Mouse (Mus musculus) embryonic facial prominence, embryonic 11.5 days (tissue): ENCODE measurements around the gene Gdf7. TPM values are rescaled to one million over a fixed set of nuclear protein-coding genes. Genes with fewer than 3 reads are reported as not detected.
A peak's percentile ranks its signal among the peaks of the same experiment; 100 is the strongest.

Source experiments
- ATAC-seq: fragments of 200-750 bp; cut with Nextera tagmentation; replicated peaks from 2 replicates; pipeline ENCODE4 v1.8.0; 2017; ENCODE audit warnings: low read depth; ENCODE audit not compliant: insufficient number of reproducible peaks, low FRiP score, low TSS enrichment
- DNase-seq: peaks from one replicate; pipeline ENCODE4 v3.0.0-alpha.2; 2015; ENCODE audit warnings: low spot score
- H3K27ac ChIP-seq: fragments of 300-500 bp; sonication (generic); replicated peaks from 2 replicates; pipeline ENCODE4 v1.5.1; 2014; ENCODE audit warnings: mild to moderate bottlenecking, low read depth, low read length, control low read depth
- H3K27me3 ChIP-seq: fragments of 300-500 bp; sonication (generic); 2 replicates; pipeline ENCODE4 v1.6.1; 2014; ENCODE audit warnings: mild to moderate bottlenecking, low read length, moderate library complexity, mixed read lengths; ENCODE audit not compliant: control insufficient read depth, insufficient read depth
- H3K36me3 ChIP-seq: fragments of 300-500 bp; sonication (generic); replicated peaks from 2 replicates; pipeline ENCODE4 v1.6.1; 2014; ENCODE audit warnings: low read depth, mild to moderate bottlenecking, low read length, moderate library complexity, mixed read lengths; ENCODE audit not compliant: control insufficient read depth, insufficient read depth
- H3K4me1 ChIP-seq: fragments of 300-500 bp; sonication (generic); 2 replicates; pipeline ENCODE4 v1.6.1; 2014; ENCODE audit warnings: low read length, mixed read lengths; ENCODE audit not compliant: control insufficient read depth, insufficient read depth
- H3K4me2 ChIP-seq: fragments of 300-500 bp; sonication (generic); 2 replicates; pipeline ENCODE4 v1.6.1; 2014; ENCODE audit warnings: low read depth, mild to moderate bottlenecking, control low read depth, low read length, moderate library complexity
- H3K4me3 ChIP-seq: fragments of 300-500 bp; sonication (generic); 2 replicates; pipeline ENCODE4 v1.5.1; 2014; ENCODE audit warnings: low read depth, low read length, control low read depth
- H3K9ac ChIP-seq: fragments of 300-500 bp; sonication (generic); replicated peaks from 2 replicates; pipeline ENCODE4 v1.6.1; 2014; ENCODE audit warnings: mild to moderate bottlenecking, control low read depth, low read length
- H3K9me3 ChIP-seq: fragments of 300-500 bp; sonication (generic); replicated peaks from 2 replicates; pipeline ENCODE4 v1.6.1; 2016; ENCODE audit warnings: mild to moderate bottlenecking, low read length, inconsistent platforms, mixed read lengths; ENCODE audit not compliant: control insufficient read depth
- WGBS: fragments of 180-500 bp; shearing (Covaris S2); extraction: QIAGEN DNeasy Blood & Tissue Kit; methylation state at CpG from one replicate; pipeline ENCODE4 v1.1.7; 2014; 5-methylcytosine and 5-hydroxymethylcytosine counted together
- polyA plus RNA-seq: library from polyadenylated mRNA; unstranded; fragments of >200 nt; fragmentation: Nextera tagmentation; extraction: Ambion mirVana; gene quantifications from 2 replicates; pipeline ENCODE4 v1.2.1, GENCODE M21; 2014

Gene Gdf7
- polyA plus RNA-seq, 1 experiment from 2014 or later, result 0.49 TPM

DNA sequence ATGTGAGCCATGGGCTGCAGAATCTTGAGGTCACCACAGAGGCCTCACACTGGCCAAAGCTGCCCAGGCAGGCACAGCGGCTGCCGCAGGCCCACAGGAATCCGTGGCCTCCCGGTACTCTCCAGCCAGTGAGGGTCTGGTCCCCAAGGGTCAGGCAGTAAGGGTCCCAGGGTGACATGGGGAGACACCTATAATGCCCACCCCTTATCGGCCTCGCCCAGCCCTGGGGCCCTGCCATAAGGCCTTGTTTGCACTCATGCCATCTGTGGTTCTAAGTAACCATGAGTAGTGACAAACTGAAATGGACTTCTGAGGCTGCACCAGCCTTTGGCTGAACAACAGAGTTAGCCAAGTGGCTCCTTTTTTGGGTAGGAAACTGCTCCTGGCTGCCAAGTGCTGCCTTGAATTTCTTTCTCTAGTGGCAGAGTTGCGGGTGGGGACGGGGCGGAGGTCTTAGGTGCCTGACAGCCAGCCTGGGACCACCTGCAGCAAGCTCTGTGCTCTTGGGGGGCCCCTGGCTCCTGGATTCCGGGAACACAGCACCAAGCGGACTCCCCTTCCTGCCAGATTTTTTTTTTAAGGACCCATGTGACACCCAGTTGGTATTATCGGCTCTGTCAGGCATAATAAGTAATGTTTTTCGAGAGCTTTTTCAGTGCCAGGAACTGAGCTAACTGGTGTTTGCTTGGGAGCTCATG is 23.6 kb upstream of the Gdf7 start:
- H3K4me3 ChIP-seq, result no peak overlapping the region
- ATAC-seq, result no peak
- WGBS, result 92% methylated on average over 13 of the region's 13 CpGs
- DNase-seq, result no peak
- no peak overlapping the region for H3K27ac ChIP-seq
- no peaks in the 10 kb centered on the region for H3K27me3 ChIP-seq
- no peaks in the 10 kb centered on the region for H3K9me3 ChIP-seq
- no peak overlapping the region for H3K4me2 ChIP-seq
- no peaks in the 10 kb centered on the region for H3K4me1 ChIP-seq
- no peak overlapping the region for H3K9ac ChIP-seq
- no peaks in the 10 kb centered on the region for H3K36me3 ChIP-seq

DNA sequence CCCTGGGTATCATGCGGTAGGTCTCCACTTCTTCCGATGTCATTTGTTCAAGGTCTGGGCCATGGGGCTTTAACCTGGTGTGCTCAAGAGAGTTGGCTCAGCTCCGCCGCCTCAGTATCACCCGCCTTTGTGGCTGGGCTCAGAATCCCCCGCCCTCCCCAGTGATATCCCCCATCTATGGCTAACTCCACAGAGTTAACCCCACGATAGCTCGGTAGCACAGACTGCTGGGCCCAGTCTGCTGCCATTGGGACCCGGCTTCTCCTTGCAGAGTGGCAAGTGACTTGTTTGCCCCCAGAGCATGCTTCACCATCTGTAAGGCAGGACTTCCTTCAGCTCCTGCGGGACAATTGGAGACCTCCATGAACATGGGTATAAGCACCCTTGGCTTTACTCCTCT is 22.3 kb upstream of the Gdf7 start:
- 87% methylated on average over 10 of the region's 10 CpGs for WGBS
- H3K27ac ChIP-seq, result no peak overlapping the region
- no peak overlapping the region for H3K9ac ChIP-seq
- no peak for ATAC-seq
- no peaks in the 10 kb centered on the region for H3K36me3 ChIP-seq
- no peaks in the 10 kb centered on the region for H3K4me1 ChIP-seq
- no peaks in the 10 kb centered on the region for H3K27me3 ChIP-seq
- no peak overlapping the region for H3K4me2 ChIP-seq
- DNase-seq, result no peak
- no peaks in the 10 kb centered on the region for H3K9me3 ChIP-seq
- no peak overlapping the region for H3K4me3 ChIP-seq

DNA sequence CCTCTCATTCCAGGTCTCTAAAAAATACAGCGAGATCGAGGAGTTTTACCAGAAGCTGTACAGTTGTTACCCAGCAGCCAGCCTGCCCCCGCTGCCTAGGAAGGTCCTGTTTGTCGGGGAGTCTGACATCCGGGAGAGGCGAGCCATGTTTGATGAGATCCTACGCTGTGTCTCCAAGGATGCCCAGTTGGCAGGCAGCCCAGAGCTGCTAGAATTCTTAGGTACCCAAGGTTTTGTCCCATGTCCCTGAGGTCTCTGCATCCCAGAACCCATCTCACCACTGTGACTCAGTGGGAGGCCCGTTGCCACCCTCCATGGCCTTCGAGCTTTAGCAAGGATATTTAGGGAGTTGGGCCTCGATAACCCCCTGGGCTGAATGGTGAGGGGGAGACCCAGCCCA is 19.8 kb upstream of the Gdf7 start:
- WGBS, result 92% methylated on average over 10 of the region's 10 CpGs
- no peaks in the 10 kb centered on the region for H3K36me3 ChIP-seq

DNA sequence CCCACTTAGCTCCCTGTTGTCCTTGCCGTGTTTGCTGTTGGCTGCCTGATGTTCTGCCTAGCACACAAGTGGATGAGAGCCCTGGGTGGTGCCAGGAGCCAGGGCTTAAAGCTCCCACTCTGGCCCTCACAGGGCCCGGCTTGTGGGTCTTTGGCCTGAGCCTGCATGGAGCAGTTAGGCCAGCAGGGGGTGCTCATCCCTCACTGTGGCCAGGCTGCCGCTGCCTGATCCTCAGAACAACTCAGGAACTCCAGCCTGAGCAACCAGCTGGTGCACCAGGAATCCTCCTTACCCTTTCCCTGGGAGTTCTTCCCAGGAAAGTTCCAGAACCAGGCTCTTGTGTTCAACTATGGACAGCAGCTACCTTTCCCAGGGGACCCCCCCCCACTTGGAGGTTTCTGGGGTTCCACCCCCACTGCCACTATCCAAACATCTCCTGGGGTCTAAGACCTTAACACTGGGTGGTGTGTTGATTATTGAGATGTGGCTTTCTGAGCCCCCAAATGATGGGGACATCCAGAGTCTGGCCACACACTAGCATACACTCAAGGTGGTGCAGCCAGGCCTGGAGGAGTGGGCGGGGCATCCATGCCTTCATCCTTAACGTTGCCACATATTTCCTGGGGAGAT is 18.4 kb upstream of the Gdf7 start:
- 40% methylated on average over 5 of the region's 5 CpGs for WGBS
- DNase-seq (peak; percentile 81), ATAC-seq (0 out of 2 replicates have a peak, but pooled peaks have one; percentile 4)
- Histone ChIP-seq H3K36me3 (no peaks in the 10 kb centered on the region), H3K9ac (no peak overlapping the region), H3K9me3 (no peaks in the 10 kb centered on the region), H3K27ac (no peak overlapping the region), H3K27me3 (no peaks in the 10 kb centered on the region), H3K4me2 (no peak overlapping the region), H3K4me1 (no peaks in the 10 kb centered on the region), H3K4me3 (no peak overlapping the region)

More for the DNA sequence above, 19.8 kb upstream of the Gdf7 start:
- ATAC-seq, result no peak
- no peak overlapping the region for H3K4me2 ChIP-seq
- no peak overlapping the region for H3K27ac ChIP-seq
- H3K4me3 ChIP-seq, result no peak overlapping the region
- no peaks in the 10 kb centered on the region for H3K4me1 ChIP-seq
- no peaks in the 10 kb centered on the region for H3K9me3 ChIP-seq
- no peak overlapping the region for H3K9ac ChIP-seq
- no peak for DNase-seq
- H3K27me3 ChIP-seq, result no peaks in the 10 kb centered on the region

DNA sequence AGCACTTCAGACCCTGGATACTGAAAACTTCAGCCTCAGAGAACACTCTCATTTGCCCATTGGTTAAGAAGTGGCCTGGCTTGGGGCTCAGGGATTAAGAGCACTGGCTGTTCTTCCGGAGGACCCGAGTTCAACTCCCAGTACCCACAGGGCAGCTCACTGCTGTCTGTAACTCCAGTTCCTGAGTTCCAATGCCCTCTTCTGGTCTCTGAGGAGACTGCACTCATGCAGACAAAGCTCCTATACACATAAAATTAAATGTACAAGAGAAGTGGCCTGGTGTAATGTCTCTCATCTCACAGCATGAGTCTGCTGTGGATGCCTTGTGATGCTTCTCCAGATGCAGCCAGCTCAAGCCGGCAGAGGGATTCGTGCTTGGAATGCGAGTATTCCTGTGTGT is 14.8 kb upstream of the Gdf7 start:
- no peaks in the 10 kb centered on the region for H3K27me3 ChIP-seq
- H3K9me3 ChIP-seq, result no peaks in the 10 kb centered on the region
- no peak overlapping the region for H3K4me3 ChIP-seq
- H3K36me3 ChIP-seq, result no peaks in the 10 kb centered on the region
- H3K9ac ChIP-seq, result no peak overlapping the region
- no peak for ATAC-seq
- no peak overlapping the region for H3K27ac ChIP-seq
- 86% methylated on average over 5 of the region's 5 CpGs for WGBS
- no peaks in the 10 kb centered on the region for H3K4me1 ChIP-seq
- H3K4me2 ChIP-seq, result no peak overlapping the region
- DNase-seq, result no peak

DNA sequence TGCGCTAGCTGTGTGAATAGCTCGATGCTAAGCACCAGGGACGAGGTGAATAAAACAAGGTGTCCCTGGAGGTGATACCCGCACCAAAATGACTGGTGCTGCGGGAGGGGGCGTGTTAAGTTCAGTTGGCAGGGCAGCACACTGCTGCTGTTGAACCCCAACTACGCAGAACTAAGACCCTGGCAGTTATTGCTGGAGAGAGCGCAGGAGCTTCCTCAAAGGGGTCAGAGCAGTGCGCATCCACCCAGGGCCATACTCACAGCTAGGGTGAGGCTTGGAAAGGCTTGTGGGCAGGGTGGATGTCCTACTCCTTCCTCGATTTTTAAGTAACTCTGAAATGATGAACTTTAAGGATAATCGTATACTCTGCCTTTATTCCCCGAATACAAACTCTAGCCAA is 12.0 kb upstream of the Gdf7 start:
- DNase-seq (no peak), ATAC-seq (peak; percentile 1; the same call in 1 of the 2 replicates)
- Histone ChIP-seq H3K4me2 (peak overlapping the region; percentile 77), H3K27ac (no peak overlapping the region), H3K4me3 (peak overlapping the region; percentile 62), H3K9me3 (no peaks in the 10 kb centered on the region), H3K27me3 (no peaks in the 10 kb centered on the region; the same call in 1 of the 2 replicates), H3K36me3 (no peaks in the 10 kb centered on the region), H3K4me1 (peaks cover 4% of the 10 kb centered on the region; the same call in 1 of the 2 replicates), H3K9ac (peak overlapping the region; percentile 73)
- WGBS, result 21% methylated on average over 12 of the region's 12 CpGs

DNA sequence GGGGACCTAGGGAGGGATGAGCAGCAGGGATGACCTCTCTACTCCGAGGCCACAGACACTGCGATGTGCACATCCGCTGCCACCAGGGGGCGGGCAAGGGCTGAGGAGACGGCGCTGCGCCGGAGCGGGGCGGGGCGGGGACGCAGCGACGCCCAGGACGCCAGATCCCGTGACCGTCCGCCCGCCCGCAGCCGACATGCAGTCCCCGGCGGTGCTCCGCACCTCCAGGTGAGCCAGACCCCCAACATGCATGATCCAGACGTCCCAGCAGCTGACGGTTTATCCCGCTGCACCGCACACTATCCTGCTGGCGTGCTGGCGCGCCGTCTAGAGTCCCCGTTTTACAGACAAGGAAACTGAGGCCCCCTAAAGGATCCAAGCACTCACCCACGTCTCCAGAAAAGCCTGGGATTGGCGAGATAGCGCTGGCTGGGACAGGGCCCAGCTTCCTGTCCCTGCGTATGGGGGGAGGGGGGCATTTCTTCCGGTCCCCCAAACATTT is 11.6 kb upstream of the Gdf7 start, which contains the start of gene Hs1bp3:
Gene Hs1bp3, plus strand, starts transcription at position 163 of the 502 bp plus-strand sequence.
- Histone ChIP-seq H3K36me3 (no peaks in the 10 kb centered on the region), H3K4me1 (peaks cover 4% of the 10 kb centered on the region; the same call in 1 of the 2 replicates), H3K4me3 (peak within 1 kb of the TSS; percentile 62), H3K9ac (peak within 1 kb of the TSS; percentile 73), H3K9me3 (no peaks in the 10 kb centered on the region), H3K4me2 (peak within 1 kb of the TSS; percentile 77), H3K27me3 (no peaks in the 10 kb centered on the region; the same call in 1 of the 2 replicates), H3K27ac (no peak within 1 kb of the TSS)
- DNase-seq (peak; percentile 92), ATAC-seq (peak; percentile 72)
- WGBS, result under 1% methylated on average over 38 of the region's 38 CpGs

DNA sequence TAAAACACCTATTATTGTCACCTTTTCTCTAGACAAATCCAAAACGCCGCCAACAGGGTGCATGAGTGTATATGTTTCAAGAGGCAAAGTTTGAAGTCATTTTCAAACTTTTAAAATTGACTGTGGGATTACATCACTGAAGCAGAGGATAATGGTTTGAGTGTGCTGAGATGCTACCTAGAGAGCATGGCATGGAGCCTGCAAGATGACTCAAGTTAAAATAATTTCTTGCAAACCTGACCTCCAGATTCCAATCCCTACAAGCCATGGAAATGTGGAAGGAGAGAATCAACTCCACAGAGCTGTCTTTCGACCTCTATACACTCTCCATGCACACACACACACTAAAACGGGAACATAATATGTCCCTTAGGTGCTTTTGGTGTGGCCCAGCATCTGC is 10.5 kb upstream of the Gdf7 start:
- Histone ChIP-seq H3K4me3 (no peak overlapping the region), H3K9ac (no peak overlapping the region), H3K27ac (no peak overlapping the region), H3K4me1 (peaks cover 4% of the 10 kb centered on the region; the same call in 1 of the 2 replicates), H3K9me3 (no peaks in the 10 kb centered on the region), H3K27me3 (no peaks in the 10 kb centered on the region; the same call in 1 of the 2 replicates), H3K36me3 (no peaks in the 10 kb centered on the region), H3K4me2 (no peak overlapping the region)
- DNase-seq, result no peak
- ATAC-seq, result no peak
- 85% methylated on average over 4 of the region's 4 CpGs for WGBS
